Mouse (Mus musculus): ENCODE measurements around the gene Isca2.

The Isca2 gene

DNA sequence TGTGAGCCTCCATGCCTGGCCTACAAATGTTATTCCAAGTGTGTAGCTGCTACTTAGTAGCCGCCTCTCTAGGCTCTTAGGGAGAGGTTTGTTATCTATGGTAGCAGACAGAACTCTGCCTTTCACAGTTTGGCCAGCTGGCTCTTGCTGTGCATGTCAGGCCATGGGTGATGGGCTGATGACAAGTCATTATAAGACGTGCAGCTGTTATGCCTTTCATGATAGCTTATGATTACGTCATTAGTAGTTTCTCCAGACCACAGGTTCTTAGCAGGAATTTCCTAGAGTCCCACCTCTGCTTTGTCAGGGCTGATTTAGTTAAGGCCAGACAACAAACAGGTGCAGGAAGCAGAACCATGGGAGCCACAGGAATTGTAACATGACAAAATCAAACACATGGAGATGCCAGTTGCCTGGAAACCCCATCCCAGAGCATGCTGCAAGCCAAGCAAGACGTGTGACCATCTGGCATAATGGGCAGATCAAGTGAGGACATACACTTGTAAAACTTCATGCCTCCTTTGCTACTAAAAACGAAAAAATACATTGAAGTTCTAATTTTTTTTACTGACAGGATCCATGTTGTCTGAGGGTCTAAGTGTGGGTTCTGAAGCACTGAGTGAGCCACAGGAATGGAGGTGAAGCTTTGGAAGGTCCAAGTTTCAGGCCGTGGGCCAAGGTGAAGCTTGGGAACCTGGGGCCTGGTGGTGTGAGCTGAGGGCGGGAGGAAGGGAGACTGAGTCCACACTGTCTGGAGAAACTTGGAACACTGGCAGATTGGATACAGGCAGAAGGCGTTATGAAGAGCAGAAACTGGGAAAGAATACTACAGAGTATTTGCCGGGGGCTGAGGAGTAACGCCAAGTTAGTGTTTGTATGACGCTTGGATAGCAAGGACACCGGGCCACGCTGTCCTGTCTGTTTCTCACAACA, 46.5 kb downstream of the Isca2 start:
- DNase-seq: no peak

DNA sequence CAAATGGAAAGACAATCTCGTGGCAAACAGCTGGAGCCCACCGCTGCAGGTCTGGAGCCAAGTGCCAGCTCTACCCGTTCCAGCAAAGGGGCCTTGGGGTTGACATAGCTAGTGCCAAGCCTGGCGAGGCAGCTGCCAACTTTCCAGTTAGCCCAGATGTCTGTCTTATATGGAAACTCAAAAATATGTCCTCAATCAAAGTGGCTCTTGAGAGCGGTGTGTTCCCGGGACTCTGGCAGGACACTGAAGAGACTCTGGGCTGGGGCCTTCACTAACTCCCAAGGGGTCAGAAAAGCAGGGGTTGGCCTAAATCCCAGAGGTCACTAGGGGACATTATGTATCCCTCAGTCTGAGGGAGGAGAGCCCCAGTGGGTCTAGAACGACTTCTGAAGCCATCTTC, 50.5 kb downstream of the Isca2 start:
- no peak for DNase-seq

- DNase-seq: no peak
Measured at GRCm38 (mm10) chr12:84824203-84824602, 51.2 kb downstream of the Isca2 start.

All from kidney, adult 18-20 months (tissue).